Mouse (Mus musculus) embryo, embryonic 11.5 days (tissue): Measurements from ENCODE around the gene Mmp7.

Experiments
- DNase-seq: peaks from one replicate; pipeline ENCODE4 v3.0.0-alpha.2; 2012; ENCODE audit warnings: low read depth, low spot score

The Mmp7 gene

GRCm38 (mm10) chr9:7691790-7692189 lies at the start of gene Mmp7:
Mmp7 (plus strand) TSS chr9:7692090.
- no peak for DNase-seq

DNA sequence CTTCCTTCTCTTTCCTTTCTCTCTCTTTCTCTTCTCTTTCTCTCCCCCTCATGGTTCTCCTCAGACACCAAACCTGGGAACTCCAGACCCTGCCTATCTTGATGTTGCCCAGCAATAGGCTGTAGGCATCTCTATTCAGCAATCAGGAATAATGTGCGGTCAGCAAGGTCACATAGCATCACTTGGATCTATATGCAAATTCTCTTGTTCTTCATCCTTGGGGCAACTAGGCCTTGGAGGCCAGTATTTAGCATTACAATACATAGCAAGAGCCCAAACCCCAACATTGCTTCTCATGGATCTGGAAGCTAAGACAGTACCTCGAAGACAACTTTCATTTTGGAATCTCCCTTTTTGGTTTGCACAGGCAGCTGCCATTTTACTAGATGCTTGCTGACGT lies 44.0 kb upstream of the Mmp7 start:
- DNase-seq, result no peak

GRCm38 (mm10) chr9:7650397-7651180 lies 41.3 kb upstream of the Mmp7 start:
- no peak for DNase-seq

DNA sequence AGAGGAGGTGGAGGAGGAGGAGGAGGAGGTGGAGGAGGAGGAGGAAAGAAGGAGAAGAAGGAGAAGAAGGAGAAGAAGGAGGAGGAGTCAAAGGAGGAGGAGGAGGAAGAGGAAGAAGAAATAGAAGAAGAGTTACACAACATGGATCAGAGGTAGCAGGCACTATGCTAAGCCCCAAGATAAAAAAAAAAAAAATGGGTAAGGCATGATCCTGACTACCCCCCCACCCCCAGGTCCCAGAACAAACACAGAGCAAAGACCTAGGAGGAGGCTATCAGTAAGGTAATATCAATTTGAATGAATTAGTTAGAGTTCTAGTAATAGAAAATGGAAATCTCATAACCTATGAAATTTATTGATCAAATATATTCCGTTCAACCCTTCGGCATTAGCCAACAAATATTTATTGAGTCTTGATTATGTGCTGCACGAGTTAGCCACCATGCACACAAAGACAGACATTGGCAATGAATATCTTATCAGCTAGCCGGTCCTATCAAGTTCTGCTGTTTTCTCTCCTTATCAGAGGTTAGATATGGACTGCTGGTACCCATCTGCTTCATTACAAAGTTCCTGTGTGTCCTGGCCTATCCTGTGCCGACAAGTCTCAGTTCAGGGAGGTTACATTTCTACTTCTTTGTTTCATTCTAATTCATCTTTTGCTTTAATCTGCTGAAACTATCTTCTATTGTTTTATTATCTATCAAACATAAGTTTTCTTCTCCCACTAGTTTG lies 39.4 kb upstream of the Mmp7 start:
- no peak for DNase-seq

GRCm38 (mm10) chr9:7657946-7658345 lies 33.9 kb upstream of the Mmp7 start:
- DNase-seq, result no peak

- DNase-seq, result no peak
These were observed 32.3 kb upstream of the Mmp7 start for GRCm38 (mm10) chr9:7659469-7660020.

DNA sequence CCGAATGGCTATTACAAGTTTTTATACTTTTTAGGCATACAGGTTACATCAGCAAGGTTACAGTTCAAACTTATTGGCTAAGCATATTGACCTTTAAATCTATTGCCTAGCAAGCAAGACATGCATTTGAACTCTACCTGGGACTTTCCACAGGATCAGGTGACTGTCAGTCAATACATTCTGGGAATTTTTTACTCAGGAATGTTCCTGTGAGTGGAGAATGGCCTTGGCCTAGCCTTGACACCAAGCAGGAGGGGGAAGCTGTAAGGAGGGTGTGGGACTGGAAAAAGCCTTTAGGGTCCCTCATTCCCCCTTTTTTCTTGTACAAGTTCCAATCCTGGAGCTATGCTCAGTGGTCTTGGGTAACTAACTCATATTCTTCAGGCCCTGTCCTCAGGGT lies 30.5 kb upstream of the Mmp7 start:
- no peak for DNase-seq

GRCm38 (mm10) chr9:7669674-7670073 lies 22.2 kb upstream of the Mmp7 start:
- no peak for DNase-seq

- DNase-seq, result no peak
These were observed 18.9 kb upstream of the Mmp7 start for GRCm38 (mm10) chr9:7672985-7673384.

DNA sequence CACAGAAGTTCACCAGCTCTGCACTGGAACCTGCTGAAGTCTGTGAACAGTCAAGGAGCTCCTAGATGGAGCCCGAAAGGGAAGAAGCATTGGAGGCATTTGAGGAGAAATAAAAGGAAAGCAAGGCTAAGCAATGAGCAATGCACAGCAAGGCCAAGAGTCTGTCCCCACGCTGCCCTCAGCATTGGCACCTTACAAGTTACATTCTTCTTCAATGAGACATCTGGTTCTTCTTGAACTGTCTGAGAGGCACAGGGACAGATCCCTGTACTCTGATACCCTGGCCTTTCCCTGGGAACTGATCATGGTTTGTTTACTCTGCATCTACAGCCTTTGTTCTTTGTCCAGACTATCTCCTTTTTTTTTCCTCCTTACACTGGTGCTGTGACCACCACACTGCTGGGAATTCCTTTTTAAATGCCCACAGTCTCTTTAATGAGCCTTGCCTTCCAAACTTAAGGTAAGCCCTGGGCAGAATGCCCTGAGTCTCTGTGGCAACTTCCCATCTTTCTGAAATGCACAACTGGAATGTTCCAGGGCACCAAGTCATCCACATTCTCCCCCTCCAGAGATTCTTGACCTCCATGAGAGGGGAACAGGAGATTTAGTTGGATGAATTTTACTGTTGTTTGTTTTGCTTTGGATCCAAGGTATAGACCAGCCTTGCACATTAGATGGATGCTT lies 13.6 kb upstream of the Mmp7 start:
- DNase-seq, result no peak

- DNase-seq, result no peak
These were observed 9.7 kb upstream of the Mmp7 start for GRCm38 (mm10) chr9:7682081-7682618.

- DNase-seq, result no peak
These were observed 5.9 kb upstream of the Mmp7 start for GRCm38 (mm10) chr9:7686024-7686423.

DNA sequence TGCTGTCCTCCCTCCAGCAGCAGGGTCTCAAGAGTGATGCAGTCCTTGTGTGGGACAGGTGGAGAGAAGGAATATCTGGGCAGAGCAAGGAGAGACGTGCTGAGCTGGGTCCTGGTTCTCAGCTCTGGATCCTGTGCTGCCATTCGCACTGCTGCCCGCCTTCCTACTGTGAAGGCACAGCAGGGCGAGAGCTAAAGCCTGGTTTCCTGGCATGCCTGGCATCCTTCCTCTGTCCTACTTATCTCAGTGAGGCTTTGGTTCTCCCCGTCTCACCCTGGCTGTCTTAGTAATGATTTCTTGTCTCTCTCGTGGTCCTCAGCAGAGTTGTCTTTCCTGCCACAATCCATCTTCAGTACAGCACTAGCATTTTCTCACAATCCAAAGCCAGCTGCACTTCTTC lies 2.1 kb upstream of the Mmp7 start:
- no peak for DNase-seq

GRCm38 (mm10) chr9:7693961-7694360 lies 2.1 kb downstream of the Mmp7 start:
- no peak for DNase-seq

DNA sequence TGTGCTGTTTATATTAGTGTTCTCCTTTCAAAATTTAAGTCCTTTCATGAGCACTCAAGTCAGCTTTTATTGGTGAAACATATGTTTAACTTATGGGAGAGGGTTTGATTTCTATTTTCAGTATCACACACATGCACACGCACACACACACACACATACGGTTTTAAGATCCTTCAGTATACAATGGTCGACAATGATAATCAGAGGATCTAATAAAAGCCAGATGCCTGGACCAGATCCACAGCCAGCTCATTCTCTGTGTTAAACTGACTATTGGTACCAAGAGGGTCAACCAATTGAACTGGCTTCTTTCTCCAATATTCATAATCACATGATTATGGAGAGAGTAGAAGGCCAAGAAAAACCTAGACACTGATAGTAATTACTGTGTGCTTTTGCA lies 3.8 kb downstream of the Mmp7 start:
- DNase-seq, result no peak

- DNase-seq, result no peak
These were observed 16.8 kb downstream of the Mmp7 start for GRCm38 (mm10) chr9:7708698-7709097.

DNA sequence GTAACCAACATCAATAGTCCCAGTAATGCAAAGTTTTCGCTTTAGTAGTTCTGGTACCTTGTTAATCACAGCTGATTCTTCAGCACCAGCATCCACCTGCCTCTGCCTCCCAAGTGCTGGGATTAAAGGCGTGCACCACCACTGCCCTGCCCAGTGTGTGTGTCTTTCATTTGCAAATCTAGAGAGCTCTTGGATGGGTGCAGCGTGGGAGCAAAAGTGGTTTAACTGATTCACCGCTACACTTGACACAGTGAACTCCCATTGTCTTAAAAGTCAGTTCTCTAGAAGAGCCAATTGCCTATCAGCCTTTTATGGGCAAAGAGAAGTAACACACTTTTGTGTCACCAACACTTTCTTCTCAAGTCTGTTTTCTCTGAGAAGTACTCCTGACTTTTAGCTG lies 19.3 kb downstream of the Mmp7 start:
- DNase-seq, result no peak

GRCm38 (mm10) chr9:7714062-7714907 lies 22.4 kb downstream of the Mmp7 start:
- DNase-seq, result peak; percentile 57

DNA sequence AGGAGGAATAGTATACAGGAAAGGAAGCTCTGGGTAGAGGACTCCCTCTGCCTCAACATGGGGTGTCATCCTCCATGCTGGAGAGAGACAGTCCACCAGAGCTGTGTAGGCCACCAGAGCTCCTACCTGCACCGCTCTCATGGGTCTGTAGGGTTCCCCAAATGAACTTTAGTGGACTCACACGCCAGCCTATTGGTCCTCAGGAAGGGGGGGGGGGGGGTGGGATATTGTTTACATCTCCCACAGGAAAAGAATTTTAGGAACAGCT lies 23.0 kb downstream of the Mmp7 start:
- no peak for DNase-seq

DNA sequence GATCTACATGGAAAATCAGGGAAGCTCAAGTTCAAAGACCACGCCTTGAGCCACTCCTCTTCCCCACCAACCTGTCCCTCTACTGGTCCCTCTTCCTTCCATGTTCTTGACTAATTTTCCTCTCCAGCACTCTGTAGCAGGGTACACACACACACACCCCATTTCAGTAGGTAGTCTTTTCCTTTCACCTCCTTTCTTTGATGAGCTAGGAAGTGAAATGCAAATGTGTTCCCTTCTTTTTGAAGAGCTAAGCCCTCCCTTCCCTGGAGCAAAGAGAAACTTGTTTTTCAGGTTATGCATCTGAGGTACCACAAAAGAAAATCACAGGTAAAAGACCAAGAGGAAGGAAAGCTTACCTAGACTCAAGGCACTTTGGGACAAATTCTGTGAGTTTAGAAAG lies 29.7 kb downstream of the Mmp7 start:
- no peak for DNase-seq

DNA sequence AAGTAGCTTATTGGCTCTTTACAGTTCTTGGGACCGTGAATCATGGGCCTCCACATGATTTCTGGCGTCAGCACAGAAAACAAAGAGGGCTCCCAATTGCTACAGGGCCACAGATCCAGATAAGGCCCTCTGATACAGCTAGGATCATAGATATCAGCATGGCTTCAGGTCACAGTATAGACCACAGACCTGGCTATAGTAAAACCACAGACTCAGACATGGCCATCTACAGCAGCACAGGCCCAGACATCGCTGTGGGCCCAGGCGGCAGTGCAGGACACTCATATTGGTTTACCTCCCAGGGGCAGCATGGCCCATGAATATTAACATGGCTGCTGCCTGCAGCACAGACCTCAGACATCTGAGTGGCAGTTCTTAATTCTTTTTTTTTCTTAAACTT lies 37.1 kb downstream of the Mmp7 start:
- no peak for DNase-seq
